Mouse (Mus musculus): Measurements from ENCODE around the gene Usp53.
"Not testable (repeated sequence)": the region's sequence is repeated elsewhere in the genome, so short reads cannot be mapped to it uniquely, and the experiment has no call there.

Usp53 gene

DNA sequence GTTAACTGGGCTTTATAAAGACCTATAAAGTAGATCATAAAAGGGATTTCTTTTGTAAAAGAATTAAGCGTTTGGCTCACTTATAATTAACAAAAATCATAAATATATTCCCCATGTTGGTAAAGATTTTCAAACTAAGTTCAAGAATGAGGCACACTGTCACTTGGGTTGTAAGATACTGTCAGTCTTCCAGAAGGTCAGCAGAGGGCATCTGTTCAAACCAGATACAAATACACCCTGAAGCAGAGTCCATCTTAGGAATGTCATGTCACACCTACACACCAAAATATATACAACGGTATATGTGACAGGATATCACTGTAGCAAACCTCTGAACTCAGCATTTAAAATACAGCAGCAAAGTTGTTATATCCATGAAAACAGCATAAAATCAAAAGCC, 34.2 kb downstream of the Usp53 start:
- in situ Hi-C loops (cut with MboI, MseI): no loop called here

DNA sequence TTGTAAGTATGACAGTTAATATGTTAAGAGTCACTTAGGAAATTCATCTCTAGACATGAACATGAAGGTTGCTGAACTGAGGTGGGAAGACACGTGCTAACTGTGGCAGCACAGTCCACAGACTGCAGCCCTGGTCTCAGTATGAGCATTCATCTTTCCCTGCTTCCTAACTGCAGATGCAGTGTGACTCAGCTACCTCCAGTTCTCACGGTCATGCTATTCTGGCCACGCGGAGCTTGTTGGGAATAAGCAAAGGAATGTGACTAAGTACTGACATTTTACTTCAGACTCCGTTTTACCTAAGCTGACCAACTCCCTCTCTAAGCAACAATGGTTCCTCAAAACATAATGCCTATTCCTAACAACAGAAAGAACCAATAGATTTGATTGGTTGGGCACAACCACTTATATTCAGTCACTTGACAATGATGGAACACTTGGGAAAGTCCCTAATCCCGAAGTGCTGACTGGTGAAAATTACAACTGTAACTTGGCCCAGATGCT, 40.9 kb downstream of the Usp53 start:
- in situ Hi-C loops (cut with MboI, MseI): no loop called here

DNA sequence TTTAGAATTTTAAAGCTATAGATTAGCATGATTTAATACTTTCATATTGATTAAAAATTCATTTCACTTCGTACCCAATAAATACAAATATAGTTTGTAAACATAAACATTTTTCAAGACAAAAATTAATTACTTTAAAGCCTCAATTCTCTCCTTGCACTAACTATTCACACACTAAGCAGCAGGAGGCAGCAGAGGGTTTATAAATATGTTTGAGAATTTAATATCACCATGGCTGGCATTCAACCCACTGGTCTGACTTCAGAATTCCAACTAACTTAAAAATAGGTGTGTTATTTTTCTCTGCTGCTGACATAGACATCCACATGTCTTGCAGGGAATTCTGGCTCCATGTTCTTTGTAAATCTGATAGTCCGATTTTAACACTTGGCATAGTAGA, 45.1 kb downstream of the Usp53 start:
- in situ Hi-C loops (cut with MboI, MseI): no loop called here

DNA sequence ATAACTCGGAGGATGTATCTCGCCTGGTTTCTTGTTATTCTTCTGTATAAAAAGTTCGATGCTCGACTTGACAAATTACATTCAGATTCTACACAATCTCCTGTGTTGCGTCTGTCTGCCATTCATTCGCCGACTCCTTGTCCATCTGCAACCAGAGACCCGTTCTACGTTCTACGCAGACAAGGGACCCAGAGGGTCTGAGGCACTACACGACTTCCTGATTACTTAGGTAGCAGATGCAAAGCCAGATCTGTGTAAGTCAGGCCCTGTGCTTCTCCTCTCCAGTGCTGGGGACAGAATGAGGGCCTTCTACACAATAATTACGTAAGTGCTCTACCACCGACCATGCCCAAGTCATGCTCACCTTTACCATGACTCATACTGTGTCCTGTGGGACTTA, 47.1 kb downstream of the Usp53 start:
- in situ Hi-C loops (cut with MboI, MseI): not testable (repeated sequence)

DNA sequence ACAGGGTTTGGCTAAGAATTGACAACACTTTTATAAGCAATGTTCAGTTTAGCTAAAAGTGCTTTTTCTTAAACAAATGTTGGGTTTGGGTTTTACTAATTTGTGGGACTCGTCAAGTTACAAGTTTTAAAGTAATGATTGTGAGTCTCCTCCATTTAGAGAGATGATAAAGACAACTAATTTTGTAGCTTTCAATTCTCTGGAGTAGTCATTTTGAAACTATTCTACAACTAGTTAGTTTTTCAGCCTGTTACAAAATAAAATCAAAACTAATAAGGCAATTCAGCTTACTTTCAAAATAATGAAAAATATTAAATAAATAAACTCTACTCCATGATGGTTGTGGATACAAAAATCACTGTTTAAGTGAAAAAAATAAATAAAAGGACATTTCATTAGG, 51.8 kb downstream of the Usp53 start:
- in situ Hi-C loops (cut with MboI, MseI): loop anchor here (5.0 kb wide), 2 partner anchors 40 to 165 kb away; no protein-coding TSS in a partner anchor

DNA sequence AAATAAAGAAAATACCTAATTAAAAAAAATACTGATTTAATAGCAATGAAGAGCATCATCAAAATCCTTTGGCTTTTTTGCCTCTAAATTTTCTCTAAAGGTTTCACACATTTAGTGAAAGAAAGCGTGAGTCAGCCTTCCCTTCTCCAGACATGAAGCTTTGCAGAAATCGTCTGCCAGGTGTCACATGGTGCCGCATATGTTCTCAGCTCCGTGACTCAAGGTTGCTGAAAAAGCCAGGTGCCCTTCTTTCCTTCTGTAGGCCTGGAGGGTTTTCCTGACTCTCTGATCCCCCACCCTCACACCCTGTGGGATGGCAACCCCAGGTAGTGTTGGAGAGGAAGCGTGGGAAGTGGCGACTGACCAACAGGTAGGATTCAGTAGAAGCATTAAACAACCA, 54.6 kb downstream of the Usp53 start:
- in situ Hi-C loops (cut with MboI, MseI): loop anchor here (5.0 kb wide), 2 partner anchors 43 to 168 kb away; no protein-coding TSS in a partner anchor

DNA sequence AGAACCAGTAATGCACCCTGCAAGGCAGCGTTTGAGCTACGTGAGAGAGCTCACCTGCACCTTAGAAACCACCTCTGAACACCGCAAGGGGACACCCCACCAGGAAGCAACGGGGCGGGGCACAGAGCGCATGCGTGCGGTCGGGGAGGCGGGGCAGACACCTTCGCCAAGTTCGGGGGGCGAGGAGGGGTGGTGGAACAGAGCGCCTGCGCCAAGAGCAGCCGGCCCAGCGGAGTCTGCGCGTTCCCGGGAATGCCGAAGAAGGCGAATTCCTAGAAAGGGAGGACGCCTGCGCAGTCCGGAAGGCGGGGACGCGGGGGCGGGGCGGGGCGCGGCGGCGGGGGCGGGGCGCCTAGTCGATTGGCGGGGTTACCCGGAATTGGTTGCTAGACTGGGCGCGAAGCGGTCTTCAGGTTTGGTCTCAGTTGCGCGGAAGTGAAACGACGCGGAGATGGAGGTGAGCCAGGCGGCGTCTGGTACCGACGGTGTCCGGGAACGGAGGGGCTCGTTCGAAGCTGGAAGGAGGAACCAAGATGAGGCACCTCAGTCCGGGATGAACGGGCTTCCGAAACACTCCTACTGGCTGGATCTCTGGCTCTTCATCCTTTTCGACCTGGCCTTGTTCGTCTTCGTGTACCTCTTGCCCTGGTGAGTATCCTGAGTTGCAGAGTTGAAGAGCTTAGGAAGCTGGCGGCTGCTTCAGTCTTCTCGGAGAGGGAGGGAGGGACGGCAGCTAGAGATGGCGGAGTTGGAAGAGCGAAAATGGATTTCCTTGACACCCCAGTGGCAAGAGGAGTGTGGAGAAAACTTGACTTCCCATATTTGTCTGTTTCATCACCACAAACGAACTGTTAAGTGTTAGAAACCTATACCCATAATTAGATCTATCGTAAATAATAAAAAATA, 60.0 kb downstream of the Usp53 start, which contains the start of gene 1810037I17Rik:
1810037I17Rik (plus strand) TSS at position 195 of the 906 bp plus-strand sequence.
- in situ Hi-C loops (cut with MboI, MseI): no loop called here

DNA sequence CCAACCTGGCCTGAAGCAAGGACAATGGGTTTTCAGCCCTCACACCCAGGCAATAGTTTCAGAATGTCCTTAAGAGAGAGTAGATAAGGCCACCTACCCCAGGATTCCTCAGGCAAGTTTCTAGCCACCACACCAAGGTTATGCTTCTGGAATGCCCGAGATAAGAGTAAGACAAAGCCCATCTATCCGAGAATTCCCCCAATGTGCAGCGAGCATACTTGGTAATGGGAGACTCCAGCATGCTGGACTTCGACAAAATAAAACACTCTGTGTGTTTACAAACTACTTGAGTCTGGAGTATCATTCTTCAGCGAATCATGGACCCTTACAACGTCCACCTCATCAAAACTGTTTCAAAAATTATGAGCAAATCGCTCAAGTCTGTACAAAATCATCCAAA, 61.2 kb downstream of the Usp53 start:
- in situ Hi-C loops (cut with MboI, MseI): no loop called here

DNA sequence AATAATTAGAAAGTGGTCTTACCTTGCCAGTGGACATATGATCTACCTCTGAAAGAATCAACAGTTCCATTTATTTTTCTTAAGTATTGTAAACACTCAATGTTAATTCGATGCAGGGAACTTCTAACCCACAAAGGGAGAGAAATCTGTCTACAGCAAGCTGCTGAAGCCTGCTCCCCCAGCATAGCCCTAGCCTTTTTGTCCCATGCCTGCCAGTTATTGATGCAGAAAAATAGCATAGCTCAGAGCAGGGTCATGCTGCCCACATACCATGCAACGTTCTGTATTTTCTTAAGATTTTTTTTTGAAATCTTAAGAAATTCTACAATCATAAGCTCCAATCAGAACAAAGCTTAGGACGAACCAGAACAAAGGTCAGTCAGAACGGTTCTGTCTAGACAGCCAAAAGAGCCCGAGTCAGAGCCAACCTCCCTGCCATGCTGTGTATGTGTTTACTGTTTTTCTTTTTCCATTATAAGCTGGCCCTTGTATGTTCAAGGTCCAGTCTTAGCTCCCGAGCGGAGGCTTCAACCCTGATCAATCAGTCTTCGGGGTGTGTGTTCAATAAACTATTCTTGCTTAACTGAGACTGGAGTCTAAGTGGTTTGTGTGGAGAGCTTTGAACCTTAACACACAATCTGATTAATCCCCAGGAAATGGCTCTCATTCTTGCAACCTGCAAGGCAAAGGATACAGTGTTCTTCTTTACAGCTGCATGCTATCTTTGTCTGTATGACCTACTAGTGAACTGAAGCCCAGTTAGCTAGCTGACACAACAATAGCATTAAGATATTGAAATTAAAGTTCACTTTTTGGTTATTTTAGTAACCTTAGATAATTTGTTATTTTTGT, 62.4 kb downstream of the Usp53 start:
- in situ Hi-C loops (cut with MboI, MseI): no loop called here

DNA sequence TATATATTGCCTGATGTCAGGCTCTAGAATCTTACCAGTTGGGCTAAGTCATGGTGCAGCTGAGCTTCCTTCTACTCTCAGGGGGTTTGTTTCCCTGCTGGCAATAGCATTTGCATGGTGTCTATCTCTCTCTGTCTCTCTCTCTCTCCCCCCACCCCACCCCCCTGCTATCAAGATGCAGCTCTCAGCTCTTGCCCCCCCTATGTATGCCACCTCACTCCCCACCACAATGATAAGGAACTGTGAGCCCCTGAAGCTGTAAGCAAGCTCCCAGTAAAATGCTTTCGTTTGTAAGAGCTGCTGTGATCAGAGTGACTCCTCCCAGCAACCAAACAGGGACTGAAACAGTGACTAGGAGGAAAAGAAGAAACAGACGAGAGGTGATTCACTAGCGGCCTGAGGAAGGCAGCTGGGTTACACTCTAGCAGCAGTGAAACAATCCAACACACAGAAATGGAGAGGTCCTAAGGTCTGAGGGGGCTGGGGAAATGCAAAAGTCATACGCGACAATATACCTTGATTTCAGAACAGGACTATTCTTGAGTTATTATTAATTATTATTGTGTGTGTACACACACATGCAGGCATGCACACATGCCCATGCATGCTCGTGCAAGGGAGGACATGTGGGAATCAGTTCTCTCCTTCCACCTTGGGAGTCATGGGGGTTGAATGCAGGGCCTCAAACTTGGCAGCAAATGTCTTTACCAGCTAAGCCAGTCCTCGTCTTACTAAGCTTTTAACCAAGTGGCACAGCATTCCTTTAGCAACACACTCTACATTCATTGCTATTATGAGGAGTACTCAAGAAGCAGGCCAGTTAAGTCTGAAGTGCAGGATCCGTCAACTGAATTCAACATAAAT, 63.5 kb downstream of the Usp53 start:
- in situ Hi-C loops (cut with MboI, MseI): no loop called here

DNA sequence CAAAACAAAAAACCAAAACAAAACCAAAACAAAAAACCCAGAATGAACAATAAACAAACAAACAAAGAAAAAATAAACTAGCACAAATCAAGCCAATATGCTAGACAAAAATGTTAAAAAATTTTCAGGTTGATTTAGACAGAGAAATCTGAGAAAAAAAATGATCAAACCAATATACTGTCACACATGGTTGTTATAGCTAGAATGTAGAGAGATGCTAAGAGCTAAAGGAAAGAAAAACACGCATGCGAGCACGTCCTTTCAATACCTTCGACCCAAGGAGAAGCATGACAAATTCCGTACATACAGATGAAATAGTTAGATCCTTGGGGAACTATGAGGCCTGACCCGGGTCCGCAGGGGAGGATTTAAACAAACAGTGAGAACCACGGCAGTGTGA, 65.0 kb downstream of the Usp53 start, which contains the start of gene Gm10959:
Gm10959 (minus strand) TSS at position 101 of the 400 bp plus-strand sequence.
- in situ Hi-C loops (cut with MboI, MseI): no loop called here

DNA sequence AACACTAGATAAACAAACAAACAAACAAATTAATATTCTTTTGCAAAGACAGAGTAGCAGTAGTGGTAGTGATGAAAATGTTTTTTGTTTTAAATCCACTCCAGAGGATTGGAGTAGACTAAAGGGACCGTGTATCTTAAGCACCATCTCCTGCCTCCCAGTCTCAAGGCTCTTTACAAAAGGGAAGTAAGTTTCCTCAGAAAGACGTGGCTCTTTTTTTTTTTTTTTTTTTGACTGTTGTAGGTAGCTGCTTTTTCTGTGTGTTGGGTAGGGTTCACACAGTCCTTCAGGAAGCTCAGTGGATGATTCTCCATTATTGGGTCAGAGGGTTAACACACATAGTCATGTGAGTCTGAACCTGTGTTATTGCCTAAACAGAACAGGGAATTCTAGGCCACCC, 65.6 kb downstream of the Usp53 start:
- in situ Hi-C loops (cut with MboI, MseI): no loop called here

DNA sequence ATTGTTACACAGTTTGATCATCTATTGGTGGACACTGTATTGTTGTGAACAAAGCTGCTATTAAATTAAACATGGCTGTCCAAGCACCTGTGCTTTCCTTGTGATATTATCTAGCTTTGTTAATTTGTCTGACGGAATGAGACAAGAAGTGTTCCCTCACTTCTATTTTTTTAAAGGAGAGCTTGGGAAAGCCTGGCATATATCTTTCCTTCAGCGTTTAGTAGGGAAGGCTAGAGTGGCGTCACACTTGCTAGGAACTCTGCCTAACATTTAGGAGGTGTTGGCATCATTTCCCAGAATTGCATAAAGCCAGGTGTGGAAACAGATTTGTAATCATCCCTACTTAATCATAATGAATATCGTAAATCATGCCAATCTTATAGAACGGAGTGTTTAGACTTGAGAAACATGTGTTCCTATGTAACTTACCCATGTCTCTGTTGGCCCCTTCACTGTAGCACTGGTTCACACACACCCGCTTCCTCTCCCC, 68.1 kb downstream of the Usp53 start:
- in situ Hi-C loops (cut with MboI, MseI): no loop called here

DNA sequence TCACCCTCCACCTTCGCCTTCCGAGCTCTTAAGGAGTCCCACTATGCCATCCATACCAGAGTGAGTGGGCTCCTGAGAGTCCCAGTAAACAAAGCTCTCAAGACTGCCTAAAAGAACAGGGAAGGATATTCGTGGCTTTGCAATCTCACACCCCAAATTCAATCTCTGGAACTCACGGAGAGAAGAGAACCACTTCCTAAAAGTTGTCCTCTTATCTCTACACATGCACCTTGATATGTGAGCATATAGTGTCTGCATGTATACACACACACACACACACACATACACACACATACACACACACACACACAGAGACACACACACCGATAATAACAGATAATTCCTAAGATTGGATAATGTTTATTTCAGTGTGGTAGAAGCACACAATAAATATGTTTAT, 68.8 kb downstream of the Usp53 start:
- in situ Hi-C loops (cut with MboI, MseI): no loop called here

DNA sequence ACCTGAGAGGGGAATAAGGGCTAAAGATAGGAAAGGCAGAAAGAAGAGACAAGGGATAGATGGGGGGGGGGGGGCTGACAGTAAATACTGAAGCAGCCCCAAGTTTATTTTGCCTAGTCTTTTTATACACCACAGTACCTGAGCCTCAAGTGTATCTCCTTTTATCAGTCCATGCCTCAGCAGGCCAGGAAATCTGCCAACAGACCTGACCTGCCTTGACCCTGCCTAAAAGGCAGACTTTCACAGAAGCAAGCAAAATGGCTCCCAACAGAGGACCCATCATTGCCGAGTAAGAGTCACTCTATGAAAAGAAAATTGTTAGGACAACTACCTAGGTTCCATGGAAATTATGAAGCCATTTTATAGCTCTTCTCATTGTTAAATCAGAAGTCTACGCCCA, 76.5 kb downstream of the Usp53 start:
- in situ Hi-C loops (cut with MboI, MseI): no loop called here

DNA sequence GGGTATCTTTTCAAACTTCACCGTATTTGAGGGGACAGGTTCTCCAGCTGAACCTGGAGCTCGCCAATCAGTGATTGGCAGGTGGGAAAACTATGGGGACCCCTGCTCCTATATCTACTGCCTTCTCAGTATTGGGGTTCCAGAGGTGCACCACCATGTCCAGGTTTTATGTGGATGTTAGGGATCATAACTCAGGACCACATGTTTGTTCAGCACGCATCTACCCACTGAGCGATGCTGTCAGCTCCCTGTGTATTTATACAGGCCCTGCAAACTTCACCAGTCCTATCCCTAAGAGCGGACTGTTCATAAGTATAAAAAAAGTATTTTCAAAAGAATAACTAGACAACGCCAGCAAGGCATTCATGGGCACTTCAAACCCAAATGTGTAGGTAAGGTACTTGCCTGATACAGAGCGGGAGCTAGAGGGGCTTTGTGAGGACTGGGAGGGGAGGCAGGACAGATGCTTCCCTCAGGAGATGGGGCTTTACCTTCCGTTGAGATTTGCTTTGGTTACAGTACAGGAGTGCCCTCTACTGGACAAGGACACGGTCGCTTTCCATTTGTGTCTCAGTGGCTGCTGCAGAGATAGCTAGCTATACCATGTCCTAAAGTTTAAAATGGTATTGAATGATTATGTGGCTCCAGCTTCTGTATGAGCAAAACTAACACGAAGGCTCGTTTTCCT, 80.4 kb downstream of the Usp53 start:
- in situ Hi-C loops (cut with MboI, MseI): loop anchor here (5.0 kb wide), 1 partner anchor 262 kb away; no protein-coding TSS in a partner anchor

DNA sequence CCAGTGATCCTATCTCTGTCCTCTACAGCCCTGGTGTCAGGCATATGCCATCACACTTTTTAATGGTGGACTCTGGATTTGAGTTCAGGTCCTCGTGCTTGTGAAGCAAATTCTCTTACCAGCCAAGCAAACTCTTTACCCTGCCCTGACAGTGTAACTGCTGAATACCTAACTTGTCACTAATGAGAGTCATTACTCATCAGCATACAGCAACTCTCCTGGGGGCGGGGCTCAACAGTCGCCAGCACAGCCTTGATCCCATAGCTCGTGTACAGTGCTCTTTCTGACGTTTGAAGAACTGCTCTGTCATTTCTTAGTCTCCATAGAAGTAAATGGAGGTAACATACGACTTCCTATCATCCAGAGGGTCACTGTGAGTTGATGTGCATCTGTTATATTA, 86.1 kb downstream of the Usp53 start:
- in situ Hi-C loops (cut with MboI, MseI): no loop called here

DNA sequence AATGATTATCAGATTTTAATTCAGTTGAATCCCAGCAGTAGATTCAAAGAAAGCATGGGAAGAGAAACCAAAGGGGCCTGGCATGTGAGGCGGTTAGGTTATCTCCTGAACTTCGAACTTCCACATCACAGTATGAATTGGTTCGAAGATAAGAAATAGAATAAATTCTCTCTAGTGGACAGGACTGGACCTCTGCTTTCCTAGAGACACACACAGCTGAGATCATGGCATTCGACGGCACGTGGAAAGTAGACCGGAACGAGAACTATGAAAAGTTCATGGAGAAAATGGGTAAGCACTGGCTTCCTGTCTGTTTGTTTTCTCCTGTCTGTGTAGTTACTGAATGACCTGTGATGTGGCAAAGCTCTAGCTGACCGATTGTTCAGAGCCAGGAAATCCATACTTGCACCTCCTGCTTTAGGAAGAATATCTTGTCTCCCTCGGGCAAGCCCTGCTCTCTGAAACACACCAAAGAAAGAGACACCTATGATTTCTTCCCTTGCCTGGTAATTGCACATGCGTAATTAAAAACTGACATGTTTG, 89.0 kb downstream of the Usp53 start:
- in situ Hi-C loops (cut with MboI, MseI): no loop called here

DNA sequence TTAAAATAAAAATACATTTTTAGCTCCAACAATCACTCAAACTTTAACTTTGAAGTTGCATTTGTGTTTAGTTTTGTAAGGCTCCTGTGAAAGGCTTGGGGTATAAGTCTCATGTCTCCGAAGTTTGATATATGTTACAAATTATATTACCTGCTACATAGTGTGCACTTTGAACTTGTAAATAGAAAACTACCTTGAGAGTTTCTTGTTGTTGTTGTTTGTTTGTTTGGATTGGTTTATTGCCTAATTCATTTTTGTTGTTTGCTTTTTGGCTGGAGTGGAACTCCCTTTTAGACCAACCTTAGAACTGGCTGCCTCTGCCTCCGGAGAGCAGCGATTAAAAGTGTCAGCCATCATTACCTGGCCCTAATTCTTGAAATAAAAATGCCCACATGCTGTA, 89.5 kb downstream of the Usp53 start, which contains the start of gene Fabp2:
Fabp2 (plus strand) TSS at position 301 of the 400 bp plus-strand sequence.
- in situ Hi-C loops (cut with MboI, MseI): no loop called here

DNA sequence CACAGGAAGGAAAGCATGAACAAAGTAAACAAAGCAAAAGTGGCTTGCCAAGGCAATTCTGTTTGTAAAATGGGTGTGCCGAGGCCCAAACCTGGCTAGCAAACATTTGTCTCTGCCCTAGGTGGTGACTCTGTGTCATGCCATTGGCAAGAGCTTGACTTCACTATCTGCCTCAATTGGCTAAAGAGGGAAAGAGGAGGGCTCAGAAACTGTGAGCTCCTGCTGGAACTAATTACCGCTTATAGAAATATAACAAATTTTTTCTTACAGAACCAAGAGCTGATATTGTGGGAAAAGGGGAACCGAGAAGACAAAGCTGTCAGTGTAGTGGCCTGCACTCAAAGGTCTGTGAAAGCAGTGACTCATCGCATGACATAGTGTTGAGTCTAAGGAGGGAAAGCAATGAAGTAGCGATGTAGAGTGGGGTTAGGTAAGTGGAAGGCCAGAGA, 95.9 kb downstream of the Usp53 start:
- in situ Hi-C loops (cut with MboI, MseI): no loop called here
